Mouse (Mus musculus): Measurements from ENCODE around the gene Grb2.

- TF ChIP-seq CTCF (IDR thresholded peaks at IDR 0.05), result no peak
- no peak for TF ChIP-seq EP300 (IDR thresholded peaks at IDR 0.05; ENCODE audit: insufficient read depth, low read depth, low read length)
- no peak for TF ChIP-seq POLR2A (IDR thresholded peaks at IDR 0.05; ENCODE audit: insufficient read depth, low read depth, low read length)
Measured at GRCm38 (mm10) chr11:115747351-115747750, 39.0 kb upstream of the Grb2 start.
